Mouse (Mus musculus) spleen, postnatal 14 days (tissue): ENCODE results near the gene Sfxn2.

Experiments used
- DNase-seq, 2 experiments: peaks; one replicate each; pipeline ENCODE4 v3.0.0; 2021 to 2022; ENCODE audit warnings: low spot score in 2 of 2

The Sfxn2 gene

GRCm38 (mm10) chr19:46629807-46630206 is 56.6 kb downstream of the Sfxn2 start:
- DNase-seq = no peak

- DNase-seq = no peak
Measured at GRCm38 (mm10) chr19:46631637-46632036, 58.5 kb downstream of the Sfxn2 start.

GRCm38 (mm10) chr19:46635766-46636165 is 62.6 kb downstream of the Sfxn2 start:
- no peak for DNase-seq

GRCm38 (mm10) chr19:46637598-46637997 is 64.4 kb downstream of the Sfxn2 start:
- DNase-seq = no peak

- DNase-seq = no peak
Measured at GRCm38 (mm10) chr19:46639053-46639452, 65.9 kb downstream of the Sfxn2 start.

- no peak for DNase-seq
Measured at GRCm38 (mm10) chr19:46639496-46639895, 66.3 kb downstream of the Sfxn2 start.

- DNase-seq = no peak
Measured at GRCm38 (mm10) chr19:46640780-46641179, 67.6 kb downstream of the Sfxn2 start.

GRCm38 (mm10) chr19:46641420-46642085 is 68.4 kb downstream of the Sfxn2 start:
- DNase-seq = no peak

- no peak for DNase-seq
Measured at GRCm38 (mm10) chr19:46642136-46642753, 69.1 kb downstream of the Sfxn2 start.

GRCm38 (mm10) chr19:46643236-46643635 is 70.1 kb downstream of the Sfxn2 start:
- no peak for DNase-seq

- DNase-seq = no peak
Measured at GRCm38 (mm10) chr19:46644343-46644792, 71.2 kb downstream of the Sfxn2 start.

- no peak for DNase-seq
Measured at GRCm38 (mm10) chr19:46644793-46645602, 71.8 kb downstream of the Sfxn2 start.

GRCm38 (mm10) chr19:46646041-46646481 is 72.9 kb downstream of the Sfxn2 start:
- no peak for DNase-seq

GRCm38 (mm10) chr19:46647254-46647653 is 74.1 kb downstream of the Sfxn2 start:
- no peak for DNase-seq
